Mouse (Mus musculus) spleen, adult 18-20 months (tissue): ENCODE results near the gene Robo2.
"Not testable (repeated sequence)": the region's sequence is repeated elsewhere in the genome, so short reads cannot be mapped to it uniquely, and the experiment has no call there.

Experiments used
- DNase-seq, 2 experiments: peaks; one replicate each; pipeline ENCODE4 v3.0.0; 2022; ENCODE audit warnings: mixed read lengths in 2 of 2

Robo2 gene

GRCm38 (mm10) chr16:74061951-74062350 is 349.7 kb downstream of the Robo2 start:
- no peak for DNase-seq

- no peak for DNase-seq
These were observed 350.1 kb downstream of the Robo2 start for GRCm38 (mm10) chr16:74061479-74061878.

- DNase-seq = no peak
These were observed 354.7 kb downstream of the Robo2 start for GRCm38 (mm10) chr16:74056886-74057285.

GRCm38 (mm10) chr16:74056210-74056609 is 355.4 kb downstream of the Robo2 start:
- no peak for DNase-seq

- DNase-seq = no peak
These were observed 356.4 kb downstream of the Robo2 start for GRCm38 (mm10) chr16:74055061-74055751.

GRCm38 (mm10) chr16:74049467-74049866 is 362.2 kb downstream of the Robo2 start:
- no peak for DNase-seq

- no peak for DNase-seq
These were observed 362.6 kb downstream of the Robo2 start for GRCm38 (mm10) chr16:74048980-74049379.

- no peak for DNase-seq
These were observed 364.4 kb downstream of the Robo2 start for GRCm38 (mm10) chr16:74047232-74047631.

GRCm38 (mm10) chr16:74040797-74041196 is 370.8 kb downstream of the Robo2 start:
- DNase-seq = not testable (repeated sequence)

- no peak for DNase-seq
These were observed 383.8 kb downstream of the Robo2 start for GRCm38 (mm10) chr16:74027822-74028221.

GRCm38 (mm10) chr16:74022281-74022978 is 389.2 kb downstream of the Robo2 start:
- DNase-seq = no peak

- DNase-seq = no peak
These were observed 405.9 kb downstream of the Robo2 start for GRCm38 (mm10) chr16:74005767-74006166.

- DNase-seq = no peak
These were observed 410.3 kb downstream of the Robo2 start for GRCm38 (mm10) chr16:74001331-74001730.

GRCm38 (mm10) chr16:73991212-73991611 is 420.4 kb downstream of the Robo2 start:
- DNase-seq = no peak

GRCm38 (mm10) chr16:73969573-73969972 is 442.1 kb downstream of the Robo2 start:
- DNase-seq = no peak

- DNase-seq = no peak
These were observed 447.2 kb downstream of the Robo2 start for GRCm38 (mm10) chr16:73964366-73964926.

- DNase-seq = no peak
These were observed 452.1 kb downstream of the Robo2 start for GRCm38 (mm10) chr16:73959479-73959970.

- DNase-seq = no peak
These were observed 453.1 kb downstream of the Robo2 start for GRCm38 (mm10) chr16:73958524-73958846.

GRCm38 (mm10) chr16:73957675-73958523 is 453.7 kb downstream of the Robo2 start:
- no peak for DNase-seq

GRCm38 (mm10) chr16:73946171-73946570 is 465.5 kb downstream of the Robo2 start:
- no peak for DNase-seq

- DNase-seq = no peak
These were observed 471.4 kb downstream of the Robo2 start for GRCm38 (mm10) chr16:73940211-73940541.

- DNase-seq = no peak
These were observed 472.0 kb downstream of the Robo2 start for GRCm38 (mm10) chr16:73939423-73940210.
